Mouse (Mus musculus): Measurements from ENCODE around the gene Ctr9. TPM values are rescaled to one million over a fixed set of nuclear protein-coding genes. Genes with fewer than 3 reads are reported as not detected.

The Ctr9 gene
- polyA plus RNA-seq, 1 experiment from 2014 or later, result 21.8 TPM

Other genes with a start within 250 kb of the Ctr9 start
- 24.7 and 29.0 TPM in 2 replicates for gene Rnf141, start 184.5 kb upstream of the Ctr9 start, polyA plus RNA-seq (2015; fragmentation: Nextera tagmentation; extraction: Ambion mirVana)
- gene Lyve1, start 165.7 kb upstream of the Ctr9 start, polyA plus RNA-seq (2015; fragmentation: Nextera tagmentation; extraction: Ambion mirVana), result 23.8 and 24.1 TPM in 2 replicates
- 4.0 and 4.3 TPM in 2 replicates for gene Mrvi1, start 46.5 kb upstream of the Ctr9 start, polyA plus RNA-seq (2015; fragmentation: Nextera tagmentation; extraction: Ambion mirVana)
- gene Eif4g2, start 54.1 kb downstream of the Ctr9 start, polyA plus RNA-seq (2015; fragmentation: Nextera tagmentation; extraction: Ambion mirVana), result 322 and 346 TPM in 2 replicates

All from liver, embryonic 15.5 days (tissue).